Mouse (Mus musculus): Measurements from ENCODE around the gene Gphb5.
"Not testable (repeated sequence)": the region's sequence is repeated elsewhere in the genome, so short reads cannot be mapped to it uniquely, and the experiment has no call there.

The Gphb5 gene

GRCm38 (mm10) chr12:75416681-75417080 lies at the start of gene Gphb5:
Gene Gphb5 (minus strand): TSS chr12:75416781.
- DNase-seq = no peak

DNA sequence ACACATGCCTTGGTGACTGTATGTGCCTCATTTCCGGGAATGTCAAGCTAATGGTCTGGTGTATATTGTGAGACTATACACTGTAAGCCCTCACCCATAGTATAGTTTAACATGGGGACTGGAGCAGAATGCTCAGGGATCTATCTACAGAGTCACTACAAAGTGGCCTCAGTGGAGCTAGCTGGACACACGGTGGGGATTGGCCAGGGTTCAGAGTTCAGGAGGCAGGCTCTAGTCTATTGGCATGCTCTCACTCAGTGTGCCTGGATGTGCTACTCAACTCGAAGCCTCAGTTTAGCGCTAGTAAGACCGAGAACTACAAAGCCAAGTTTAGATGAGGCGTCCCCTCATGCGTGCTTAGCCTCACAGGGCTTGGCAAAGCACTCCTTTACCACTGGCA lies 49.6 kb upstream of the Gphb5 start:
- no peak for DNase-seq

DNA sequence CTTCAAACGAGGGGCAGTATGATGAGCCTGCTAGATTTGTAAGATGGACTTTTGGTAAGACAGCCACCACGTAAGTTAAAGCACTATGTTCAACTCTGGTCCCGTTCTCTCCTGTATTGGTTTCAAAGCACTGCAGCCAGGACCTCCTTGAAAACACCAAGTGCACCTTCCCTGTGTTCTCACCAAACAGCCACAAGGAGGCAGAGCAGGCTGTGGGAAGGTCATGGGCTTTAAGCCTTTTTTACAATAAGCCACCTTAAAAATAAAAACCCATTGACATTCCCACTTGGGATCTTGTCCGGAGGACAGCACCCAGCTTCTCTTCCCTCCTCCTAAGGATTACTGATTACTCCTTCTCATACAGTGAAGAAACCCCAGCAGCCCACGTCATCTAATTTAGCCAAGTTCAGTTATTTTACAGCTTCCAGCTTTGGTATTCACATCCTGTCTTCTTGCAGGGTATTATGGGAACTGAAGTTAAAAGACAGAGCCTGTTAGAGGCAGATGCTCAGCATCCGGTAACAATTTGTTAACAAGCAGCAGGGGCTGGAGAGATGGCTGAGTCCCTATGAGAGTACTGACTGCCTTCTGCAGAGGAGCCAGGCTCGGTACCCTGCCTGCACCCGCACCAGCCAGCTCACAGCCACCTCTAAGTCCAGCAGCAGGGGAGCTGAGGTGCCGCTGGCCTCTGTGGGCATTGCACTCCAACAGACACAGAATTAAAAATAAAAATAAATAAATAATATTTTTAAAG lies 47.6 kb upstream of the Gphb5 start:
- DNase-seq = peak; percentile 57

- no peak for DNase-seq
Observed at GRCm38 (mm10) chr12:75460561-75460960, 44.0 kb upstream of the Gphb5 start.

DNA sequence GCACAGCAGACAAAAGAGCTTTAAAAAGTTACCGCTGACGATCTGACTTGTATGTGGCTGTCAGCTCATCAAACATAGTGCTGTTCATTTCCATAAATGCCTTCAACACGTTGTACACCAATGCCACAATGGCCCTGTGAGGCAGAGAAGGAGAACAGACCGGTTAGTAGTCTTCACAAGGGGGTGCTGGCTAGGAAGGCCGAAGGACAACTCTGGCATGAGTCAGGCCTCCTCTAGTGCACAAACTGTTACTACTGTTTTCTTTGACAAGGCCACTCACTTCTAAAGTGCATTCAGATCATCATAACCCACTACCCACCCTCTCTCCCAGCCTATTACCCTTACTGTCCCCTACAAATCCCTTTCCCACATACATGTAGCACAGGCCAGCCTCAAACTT lies 43.1 kb upstream of the Gphb5 start:
- no peak for DNase-seq

DNA sequence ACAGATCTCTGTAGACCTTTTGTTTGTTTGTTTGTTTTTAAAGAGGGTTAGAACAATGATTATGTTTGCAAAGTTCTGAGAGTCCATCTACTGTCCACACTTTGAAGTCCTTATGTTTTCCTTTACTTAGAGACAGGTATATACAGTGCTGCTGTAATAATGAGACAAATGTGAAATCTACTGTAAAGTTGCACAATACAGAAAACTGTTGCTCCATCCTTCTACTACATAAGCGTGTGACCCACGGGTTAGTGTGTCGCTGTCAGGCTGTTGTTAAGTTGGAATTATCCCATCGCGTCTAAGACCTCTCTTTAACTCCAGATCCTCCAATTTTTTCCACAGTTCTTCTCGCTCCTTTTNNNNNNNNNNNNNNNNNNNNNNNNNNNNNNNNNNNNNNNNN lies 36.9 kb upstream of the Gphb5 start:
- DNase-seq = no peak

DNA sequence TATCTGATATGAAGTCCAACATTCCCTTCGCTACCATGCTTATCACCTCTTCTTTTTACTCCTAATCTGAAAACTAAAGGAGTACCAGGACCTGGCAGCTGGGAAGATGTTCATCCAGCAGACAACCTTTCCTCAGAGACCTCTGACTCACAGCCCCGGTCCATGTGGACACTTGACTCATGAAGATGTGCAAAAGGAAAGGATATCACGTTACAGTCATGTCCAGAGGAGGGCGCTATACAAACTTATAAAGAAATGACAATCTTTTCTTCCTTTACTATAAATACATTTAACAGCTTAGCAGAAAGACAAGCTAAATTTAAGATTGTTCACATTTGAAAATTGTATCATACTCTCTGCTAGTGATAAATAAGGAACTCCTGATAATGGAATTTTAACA lies 36.4 kb upstream of the Gphb5 start:
- DNase-seq = no peak

DNA sequence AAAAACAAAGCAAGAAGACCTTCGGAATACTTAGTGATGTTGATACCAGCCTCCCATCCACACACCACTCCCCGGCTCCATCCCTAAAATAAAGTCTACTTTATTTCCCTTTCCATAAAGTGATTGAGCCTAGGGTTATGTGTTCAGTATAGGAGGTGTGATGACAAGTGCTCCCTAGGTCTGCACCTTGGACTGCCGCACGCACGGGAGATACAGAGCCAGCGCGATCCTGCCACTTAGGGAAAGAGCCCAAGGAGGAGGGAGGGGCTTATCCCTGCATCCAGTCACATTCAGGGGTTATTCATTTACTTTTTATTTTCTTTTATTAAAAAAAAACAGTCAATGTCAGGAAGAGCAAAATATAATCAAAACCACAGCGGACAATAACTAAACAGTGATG lies 34.0 kb upstream of the Gphb5 start:
- DNase-seq = no peak

GRCm38 (mm10) chr12:75450011-75450410 lies 33.4 kb upstream of the Gphb5 start:
- peak; percentile 60 for DNase-seq

- DNase-seq = peak; percentile 46
Observed at GRCm38 (mm10) chr12:75449475-75449966, 32.9 kb upstream of the Gphb5 start.

DNA sequence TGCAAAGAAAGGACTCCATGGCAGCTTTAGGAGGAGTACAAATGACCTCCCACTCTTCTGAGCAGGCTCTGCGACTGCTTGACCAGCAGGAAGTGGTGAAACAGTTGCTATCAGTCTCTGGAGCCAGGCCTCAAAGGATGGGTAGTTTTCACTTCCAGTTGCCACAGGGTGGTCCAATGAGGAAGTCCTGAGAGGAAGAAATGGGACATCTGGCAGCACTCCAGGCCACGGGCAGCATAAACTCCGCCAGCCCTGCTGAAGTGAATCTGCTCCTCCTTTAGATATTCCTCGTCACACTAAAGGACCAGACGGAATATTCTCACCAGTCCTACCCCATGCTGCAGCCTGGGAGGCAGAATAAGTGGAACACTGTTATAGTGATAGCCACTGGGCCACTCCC lies 32.3 kb upstream of the Gphb5 start:
- DNase-seq = peak; percentile 76

DNA sequence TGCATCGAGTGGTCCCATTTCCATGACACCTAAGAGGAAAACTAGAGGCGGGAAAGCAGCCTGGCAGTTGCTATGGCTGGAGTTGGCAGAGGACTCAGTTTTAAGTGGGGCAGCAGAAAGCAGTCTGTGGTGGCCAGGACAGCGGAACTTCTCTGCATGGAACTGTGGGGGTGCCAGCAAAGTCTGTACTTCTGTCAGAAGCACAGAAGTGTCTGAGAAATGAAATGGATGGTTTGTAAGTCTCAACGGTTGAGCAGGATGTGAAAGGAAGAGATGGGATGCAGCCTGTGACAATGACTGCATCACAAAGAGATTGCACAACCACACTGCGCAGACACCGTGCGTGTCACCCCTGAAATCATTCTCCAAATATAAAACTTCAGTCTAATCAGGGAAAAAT lies 29.7 kb upstream of the Gphb5 start:
- peak; percentile 21 for DNase-seq

DNA sequence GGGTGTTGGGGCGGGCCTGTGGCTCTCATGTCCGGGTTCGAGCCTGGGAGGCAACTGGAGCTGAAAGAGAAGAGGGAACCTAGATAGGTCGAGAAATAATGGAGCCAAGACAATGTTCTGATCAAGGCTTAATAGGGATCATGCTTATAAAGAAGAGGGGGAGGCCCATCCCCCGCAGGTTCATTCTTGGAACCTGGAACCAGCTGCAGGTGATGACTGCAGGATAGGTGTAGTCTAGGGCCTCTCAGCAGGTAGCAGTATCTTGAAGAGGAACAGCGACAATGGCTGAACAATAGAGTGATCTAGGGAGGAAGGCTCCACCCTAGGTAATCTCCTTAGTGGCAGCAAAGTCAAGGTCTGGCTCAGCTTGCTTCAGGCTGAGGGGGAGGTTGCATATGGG lies 15.8 kb upstream of the Gphb5 start:
- not testable (repeated sequence) for DNase-seq

GRCm38 (mm10) chr12:75429685-75430396 lies 13.3 kb upstream of the Gphb5 start:
- DNase-seq = no peak

- DNase-seq = no peak
Observed at GRCm38 (mm10) chr12:75428719-75429118, 12.1 kb upstream of the Gphb5 start.

DNA sequence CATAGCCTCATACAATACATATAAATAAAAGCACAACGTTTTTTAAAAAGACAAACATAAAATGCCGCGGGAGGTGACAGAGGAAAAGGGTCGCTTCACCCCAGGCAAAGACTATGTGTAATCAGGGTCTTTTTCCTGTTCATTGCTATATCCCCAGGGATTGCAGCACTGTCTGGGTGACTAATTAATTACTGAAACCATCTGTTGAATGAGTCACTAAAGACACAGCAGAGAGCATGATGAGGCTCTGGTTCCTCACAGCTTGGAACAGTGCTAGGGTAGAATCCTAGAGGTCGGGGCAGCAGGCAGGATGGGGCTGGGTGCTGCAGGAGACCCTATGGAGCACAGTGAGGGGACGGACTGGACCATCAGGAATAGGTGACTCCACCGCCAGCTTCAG lies 9.3 kb upstream of the Gphb5 start:
- no peak for DNase-seq

DNA sequence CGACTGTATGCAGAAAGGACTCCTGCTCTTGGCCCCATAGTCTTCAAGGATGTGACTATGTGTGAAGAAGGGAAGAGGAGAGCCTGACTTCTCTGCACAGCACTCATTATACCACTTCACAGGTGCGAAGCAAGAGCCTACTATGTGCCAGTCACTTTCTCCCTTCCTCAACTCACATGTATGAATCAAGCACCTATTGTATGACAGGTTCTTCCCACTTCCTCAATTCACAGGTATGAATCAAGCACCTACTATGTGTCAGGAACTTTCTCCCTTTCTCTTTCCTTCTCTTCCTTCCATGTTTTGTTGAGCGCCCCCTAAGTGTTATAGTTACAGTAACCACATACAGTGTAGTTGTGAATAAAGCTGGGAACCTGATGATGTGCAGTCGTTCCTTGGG lies 8.2 kb upstream of the Gphb5 start:
- DNase-seq = no peak

- DNase-seq = no peak
Observed at GRCm38 (mm10) chr12:75424359-75424758, 7.8 kb upstream of the Gphb5 start.

- no peak for DNase-seq
Observed at GRCm38 (mm10) chr12:75414991-75415390, 1.6 kb downstream of the Gphb5 start.

GRCm38 (mm10) chr12:75412964-75413363 lies 3.6 kb downstream of the Gphb5 start:
- peak; percentile 32 for DNase-seq

- peak; percentile 30 for DNase-seq
Observed at GRCm38 (mm10) chr12:75397077-75397476, 19.5 kb downstream of the Gphb5 start.

GRCm38 (mm10) chr12:75396616-75397015 lies 20.0 kb downstream of the Gphb5 start:
- no peak for DNase-seq

- no peak for DNase-seq
Observed at GRCm38 (mm10) chr12:75394011-75394773, 22.4 kb downstream of the Gphb5 start.

DNA sequence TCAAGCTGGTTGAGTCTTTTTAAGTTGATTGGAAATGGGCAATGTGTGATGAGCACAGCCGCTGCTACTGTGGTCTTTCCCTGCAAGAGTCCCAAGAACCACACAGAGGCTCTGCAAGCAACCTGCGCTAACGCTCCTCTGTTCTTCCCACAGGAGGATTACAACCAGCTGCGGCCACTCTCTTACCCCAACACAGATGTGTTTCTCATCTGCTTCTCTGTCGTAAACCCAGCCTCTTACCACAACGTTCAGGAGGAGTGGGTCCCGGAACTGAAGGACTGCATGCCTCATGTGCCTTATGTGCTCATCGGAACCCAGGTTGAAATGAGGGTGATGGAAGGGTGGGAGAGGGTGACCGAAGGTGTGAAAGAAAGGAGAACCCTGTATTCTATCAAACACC lies 25.1 kb downstream of the Gphb5 start:
- DNase-seq = no peak
